Mouse (Mus musculus) common myeloid progenitor, adult 5-6 weeks (primary cell): Measurements from ENCODE around the gene Caprin1. TPM values are rescaled to one million over a fixed set of nuclear protein-coding genes. Genes with fewer than 3 reads are reported as not detected.

Experiments
- ATAC-seq: replicated peaks from 2 replicates; pipeline ENCODE4 v1.8.0; 2016; ENCODE audit warnings: low read depth, mild to moderate bottlenecking, moderate TSS enrichment, inconsistent platforms; ENCODE audit not compliant: poor library complexity, severe bottlenecking
- total RNA-seq: library from RNA; stranded (forward); fragments of 200-1000, 187-1606 nt; gene quantifications from 2 replicates; pipeline ENCODE4 v1.2.3, GENCODE M21; 2017

The Caprin1 gene
- total RNA-seq, 1 experiment from 2014 or later, result 606 TPM

DNA sequence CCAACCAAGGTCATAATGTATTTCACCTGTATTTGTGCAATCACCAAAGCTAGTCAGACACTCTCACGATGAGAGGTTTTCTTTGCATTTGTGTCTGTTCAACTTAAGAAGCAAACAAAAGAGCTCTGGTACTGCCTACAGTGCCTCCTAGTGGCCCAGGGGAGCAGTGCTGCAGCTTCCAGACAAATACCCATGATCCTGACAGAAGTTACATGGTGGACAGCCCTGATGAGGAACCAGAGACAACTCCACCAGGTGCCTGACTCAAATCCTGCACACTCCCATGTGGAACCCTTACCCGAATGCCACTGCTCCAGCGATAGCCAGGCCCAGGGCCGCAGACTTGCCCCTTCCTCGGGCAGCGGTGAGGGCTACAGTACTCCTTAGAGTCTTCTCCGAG lies 53.5 kb downstream of the Caprin1 start:
- peak; percentile 72 for ATAC-seq

DNA sequence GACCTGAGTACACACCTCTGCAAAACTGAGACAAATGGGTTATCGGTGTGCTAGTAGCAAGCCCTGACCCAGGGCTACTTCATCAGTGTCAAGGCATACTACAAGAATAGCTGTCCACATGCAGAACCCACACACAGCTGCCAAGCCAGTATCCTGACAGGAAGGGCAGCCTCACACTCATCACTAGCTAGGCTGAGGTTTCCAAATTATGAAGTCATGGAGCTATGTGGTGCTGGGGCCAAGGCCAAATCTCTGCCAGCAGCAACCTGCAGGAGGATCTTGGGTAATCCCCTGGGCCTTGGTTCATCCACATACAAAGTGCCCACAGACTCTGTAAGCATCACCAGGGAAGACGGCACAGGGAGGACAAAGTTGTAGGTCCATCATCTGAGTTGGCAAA lies 53.9 kb downstream of the Caprin1 start:
- ATAC-seq, result no peak

DNA sequence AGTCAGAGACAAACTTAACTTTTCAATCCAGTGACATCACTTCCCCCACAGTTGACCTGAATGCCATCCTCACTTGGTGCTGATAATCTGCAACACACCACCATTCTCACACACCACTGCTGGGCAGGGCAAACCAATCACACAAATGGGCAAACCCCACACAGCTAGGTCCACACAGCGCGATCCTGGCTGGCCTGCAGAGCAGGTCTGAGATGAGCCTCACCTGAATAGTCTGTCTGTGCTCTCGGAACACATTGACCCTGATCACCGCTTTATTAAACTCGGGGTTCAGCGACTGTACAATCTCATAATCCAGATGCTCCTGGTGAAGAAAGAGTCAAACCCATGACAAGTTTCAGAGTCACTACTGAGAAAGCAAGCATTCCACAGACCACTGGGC lies 54.6 kb downstream of the Caprin1 start:
- ATAC-seq, result no peak

DNA sequence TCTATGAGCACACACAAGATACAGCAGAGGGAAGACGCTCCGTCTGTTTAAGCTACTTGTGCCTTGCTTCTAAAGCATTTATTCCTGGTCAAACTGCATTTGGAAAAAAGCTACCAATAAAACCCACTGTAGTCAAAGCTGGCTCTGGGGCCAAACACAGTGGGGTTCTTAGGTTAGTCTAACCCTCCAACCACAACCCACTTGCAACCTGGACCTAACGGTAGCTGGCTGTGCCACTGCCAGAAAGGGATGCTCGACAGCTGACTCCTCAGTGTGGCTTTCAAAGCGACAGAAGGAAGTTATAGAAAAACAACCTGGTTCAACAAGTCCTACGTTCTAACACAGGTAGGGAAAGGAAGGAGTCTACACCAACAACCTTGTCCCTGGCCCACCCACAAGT lies 66.0 kb downstream of the Caprin1 start:
- no peak for ATAC-seq

DNA sequence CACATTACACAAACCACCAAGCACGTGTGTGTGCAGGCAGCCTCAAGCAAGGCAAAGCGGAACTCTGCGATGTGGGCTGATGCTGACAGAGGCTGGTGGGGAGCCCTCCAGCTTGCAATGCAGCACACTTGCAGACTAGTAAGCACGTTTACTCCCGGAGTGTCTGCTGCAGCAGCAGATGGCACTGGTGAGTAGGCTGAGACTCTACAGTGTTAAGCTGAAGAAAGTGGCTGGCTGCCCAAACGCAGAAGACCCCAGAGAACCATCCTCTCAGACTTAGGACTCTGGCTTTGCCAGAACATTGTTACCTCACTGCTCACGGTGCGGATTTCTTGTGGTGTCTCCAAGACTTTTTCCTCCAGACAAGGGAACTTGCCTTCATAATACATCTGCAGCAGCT lies 66.5 kb downstream of the Caprin1 start:
- no peak for ATAC-seq

DNA sequence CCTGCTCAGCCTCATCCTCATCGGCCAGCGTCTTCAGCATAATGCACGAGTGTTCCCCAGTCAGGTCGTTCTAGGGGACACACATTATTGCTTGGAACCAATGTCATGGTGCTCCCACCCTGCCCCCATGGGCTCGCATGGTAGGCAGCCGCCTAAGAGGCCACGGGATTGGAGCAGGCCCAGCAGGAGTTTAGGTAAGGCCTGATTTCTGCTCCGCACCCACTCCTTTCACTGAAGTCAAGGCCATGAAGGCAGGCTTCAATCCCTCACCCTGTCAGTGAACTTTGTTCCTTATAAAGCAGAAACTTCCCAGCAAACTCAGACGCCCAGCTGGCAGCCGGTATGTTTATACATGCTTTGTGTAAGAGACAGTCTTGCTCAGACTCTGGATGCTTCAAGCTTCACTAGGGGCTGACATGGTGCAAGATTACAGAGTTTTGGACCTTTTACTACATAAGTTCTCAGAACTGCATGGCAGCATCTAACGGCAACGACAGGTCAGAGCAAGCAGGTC lies 69.4 kb downstream of the Caprin1 start:
- no peak for ATAC-seq

DNA sequence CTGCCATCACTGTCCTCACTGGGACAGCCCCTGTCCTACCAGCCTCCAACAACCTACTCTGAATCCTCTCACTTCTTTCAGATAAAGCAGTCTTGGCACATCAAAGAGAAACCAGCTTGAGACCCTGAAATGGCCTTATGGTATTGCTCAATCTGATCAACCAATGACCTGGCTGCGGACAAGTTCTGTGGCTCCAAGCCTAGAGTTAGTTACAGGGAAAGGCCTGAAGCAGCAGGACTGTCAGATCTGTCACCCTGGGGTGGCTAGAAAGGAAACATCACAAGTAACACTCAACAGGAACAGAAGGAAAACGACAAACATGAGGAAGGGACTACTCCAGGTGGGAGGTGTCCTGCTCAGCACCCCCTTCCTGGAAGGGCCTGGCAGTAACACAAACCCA lies 72.9 kb downstream of the Caprin1 start:
- no peak for ATAC-seq

DNA sequence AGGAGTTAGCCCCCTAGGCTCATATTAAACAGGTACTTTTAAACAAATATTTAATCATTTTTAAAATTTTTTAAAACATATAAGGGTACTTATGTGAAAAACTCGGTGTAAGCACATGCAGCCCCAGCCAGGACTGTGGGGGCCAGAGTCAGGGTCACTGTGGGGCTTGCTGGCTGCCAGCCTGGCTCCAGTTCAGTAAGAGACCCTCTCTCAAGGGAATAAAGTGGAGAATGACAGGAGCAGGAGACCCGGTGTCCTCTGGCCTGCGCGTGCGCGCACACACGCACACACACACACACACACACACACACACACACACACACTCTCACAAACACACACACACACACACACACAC lies 78.2 kb downstream of the Caprin1 start:
- no peak for ATAC-seq

DNA sequence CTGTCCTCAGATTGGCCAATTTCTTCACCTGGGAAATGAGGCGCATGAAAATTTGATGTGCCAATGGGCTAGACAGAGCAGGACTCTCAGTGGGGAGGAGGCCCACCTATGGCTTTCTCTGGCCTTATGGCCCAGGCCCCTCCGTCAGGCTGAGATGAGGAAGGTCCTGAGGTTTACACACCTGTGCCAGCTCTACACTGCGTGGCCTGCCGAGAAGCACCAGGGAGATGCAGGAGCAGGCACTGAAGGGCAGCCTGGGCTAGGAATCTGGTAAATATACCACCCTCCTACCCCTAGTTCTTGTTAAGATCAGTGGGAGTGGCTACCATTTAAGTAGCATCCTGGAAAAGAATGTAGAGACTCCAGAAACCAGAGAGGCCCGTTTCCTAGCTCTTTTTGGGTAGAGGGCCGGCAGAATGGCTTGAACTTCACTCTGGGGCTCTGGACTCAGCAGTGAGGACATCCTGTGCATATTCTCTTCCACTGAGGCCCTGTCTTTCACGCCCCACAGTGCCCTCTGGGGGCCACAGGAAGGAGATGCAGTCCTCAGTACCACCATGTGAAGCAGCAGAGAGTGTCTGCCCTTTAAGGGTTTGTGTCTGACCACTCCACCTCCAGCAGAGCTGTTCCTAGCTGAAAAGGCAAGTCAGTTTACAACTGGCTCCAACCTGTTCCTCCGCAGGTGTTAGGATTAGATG lies 78.7 kb downstream of the Caprin1 start:
- peak; percentile 91 for ATAC-seq

DNA sequence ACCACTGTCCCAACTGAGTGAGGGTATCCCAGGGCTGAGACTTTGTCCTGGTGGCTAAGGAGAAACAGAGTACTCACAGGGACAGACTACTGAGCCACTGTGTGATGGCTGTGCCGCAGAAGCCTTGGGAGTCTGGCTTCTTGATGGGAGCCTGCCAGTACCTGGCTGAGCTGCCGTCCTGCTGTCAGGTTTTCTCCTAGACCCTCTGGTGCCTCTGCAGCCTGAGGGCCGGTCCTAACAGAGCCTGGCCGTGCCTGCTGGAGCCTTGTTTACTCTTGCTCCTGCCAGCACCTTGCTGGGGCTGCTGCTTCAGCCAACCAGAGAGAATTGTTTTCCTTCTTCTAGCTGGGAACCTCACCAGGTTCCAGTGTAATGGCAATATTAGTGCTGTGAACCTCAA lies 83.0 kb downstream of the Caprin1 start:
- ATAC-seq, result no peak

DNA sequence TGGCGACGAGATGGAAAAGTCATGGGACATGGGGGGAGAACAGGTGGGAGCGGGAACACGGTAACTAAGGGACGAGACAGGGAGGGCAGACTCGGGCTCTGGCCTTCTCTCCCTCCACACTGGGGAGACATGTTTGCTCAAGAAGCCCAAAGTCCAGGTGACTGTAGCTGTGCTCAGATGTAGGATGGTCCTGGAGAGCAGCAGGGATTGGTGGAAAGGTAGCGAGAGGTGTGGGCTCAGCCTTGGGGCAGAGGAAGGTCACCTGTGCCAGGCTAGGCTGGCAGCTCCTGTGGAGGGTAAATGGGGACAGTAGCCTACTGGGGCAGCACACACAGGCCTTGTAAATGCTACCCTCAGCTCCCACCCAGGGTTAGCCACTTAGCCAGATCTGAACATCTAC lies 83.6 kb downstream of the Caprin1 start:
- ATAC-seq, result no peak

Other genes with a start within 250 kb of the Caprin1 start
- gene Abtb2, start 231.3 kb downstream of the Caprin1 start, total RNA-seq, result 0.39 and 0.41 TPM in 2 replicates
- 50.5 and 53.8 TPM in 2 replicates for gene Nat10, start 36.4 kb downstream of the Caprin1 start, total RNA-seq
- 380 and 387 TPM in 2 replicates for gene Lmo2, start 160.3 kb upstream of the Caprin1 start, total RNA-seq
- gene Fbxo3, start 230.1 kb upstream of the Caprin1 start, total RNA-seq, result 82.4 and 96.6 TPM in 2 replicates
- gene 4931422A03Rik, start 230.7 kb upstream of the Caprin1 start, total RNA-seq, result 0.44 and 0.96 TPM in 2 replicates